Mouse (Mus musculus) skeletal muscle tissue, adult 2 months (tissue): ENCODE data around the gene Rhbdl2.

ENCODE experiments used
- DNase-seq: peaks from one replicate; pipeline ENCODE4 v3.0.0-alpha.2; 2012; ENCODE audit warnings: low read depth, low spot score

The Rhbdl2 gene

GRCm38 (mm10) chr4:123787191-123787985 lies at the start of gene Rhbdl2:
Rhbdl2 (plus strand) TSS chr4:123787874.
- peak; percentile 65 for DNase-seq

- no peak for DNase-seq
Measured at GRCm38 (mm10) chr4:123738708-123739107, 49.0 kb upstream of the Rhbdl2 start.

GRCm38 (mm10) chr4:123742891-123743290 lies 44.8 kb upstream of the Rhbdl2 start:
- no peak for DNase-seq

GRCm38 (mm10) chr4:123745221-123745775 lies 42.4 kb upstream of the Rhbdl2 start:
- DNase-seq: peak; percentile 12

- no peak for DNase-seq
Measured at GRCm38 (mm10) chr4:123748726-123749415, 38.8 kb upstream of the Rhbdl2 start.

GRCm38 (mm10) chr4:123749484-123750130 lies 38.1 kb upstream of the Rhbdl2 start:
- DNase-seq: peak; percentile 28

- peak; percentile 96 for DNase-seq
Measured at GRCm38 (mm10) chr4:123750152-123750651, 37.5 kb upstream of the Rhbdl2 start, which contains the start of gene Akirin1. Akirin1 (minus strand) TSS chr4:123750345.

GRCm38 (mm10) chr4:123750707-123751312 lies 36.9 kb upstream of the Rhbdl2 start:
- peak; percentile 36 for DNase-seq

- DNase-seq: no peak
Measured at GRCm38 (mm10) chr4:123758306-123758705, 29.4 kb upstream of the Rhbdl2 start.

GRCm38 (mm10) chr4:123765071-123765470 lies 22.6 kb upstream of the Rhbdl2 start:
- DNase-seq: no peak

GRCm38 (mm10) chr4:123767807-123768206 lies 19.9 kb upstream of the Rhbdl2 start:
- DNase-seq: no peak

GRCm38 (mm10) chr4:123768234-123768633 lies 19.4 kb upstream of the Rhbdl2 start:
- DNase-seq: no peak

GRCm38 (mm10) chr4:123792666-123793065 lies 5.0 kb downstream of the Rhbdl2 start:
- no peak for DNase-seq

GRCm38 (mm10) chr4:123793136-123793535 lies 5.5 kb downstream of the Rhbdl2 start:
- DNase-seq: no peak

- DNase-seq: no peak
Measured at GRCm38 (mm10) chr4:123795057-123795456, 7.4 kb downstream of the Rhbdl2 start.

- DNase-seq: no peak
Measured at GRCm38 (mm10) chr4:123797403-123797802, 9.7 kb downstream of the Rhbdl2 start.

- peak; percentile 4 for DNase-seq
Measured at GRCm38 (mm10) chr4:123797856-123798255, 10.2 kb downstream of the Rhbdl2 start.

- DNase-seq: no peak
Measured at GRCm38 (mm10) chr4:123803642-123804041, 16.0 kb downstream of the Rhbdl2 start.

GRCm38 (mm10) chr4:123808304-123808703 lies 20.6 kb downstream of the Rhbdl2 start:
- DNase-seq: no peak

- no peak for DNase-seq
Measured at GRCm38 (mm10) chr4:123810475-123811295, 23.0 kb downstream of the Rhbdl2 start.
